ENCODE assay signal across 10 mouse cellular contexts in genomic region chr7:28577826-28578542, GRCm38 (mm10). TPM values are rescaled to one million over a fixed set of nuclear protein-coding genes. Genes with fewer than 3 reads are reported as not detected.
A peak's percentile ranks its signal among the peaks of the same experiment; 100 is the strongest.
DNase-seq lines count a peak whose midpoint lies in the region; ATAC-seq lines count a peak whose summit lies in the region.
"Had no signal": no experiment of that assay in that cellular context is flagged by ENCODE, and none has a peak within 500 bp of the region (broad histone marks: within the 10 kb centered on the region; RNA-seq: fewer than 3 reads in every experiment).

No protein-coding gene starts in this region.

- DNase-seq in heart, adult 18-20 months = no peak
- peak; percentile 48 for DNase-seq in Muller cell, postnatal 12 days (ENCODE audit: inconsistent ontology term)
- DNase-seq in kidney, adult 8-10 months = peak; percentile 71 to 87
- peak; percentile 66 for DNase-seq in lung, postnatal 14 days
- DNase-seq in layer of hippocampus, postnatal 10 days (ENCODE audit: low spot score in 2 of 2) = no peak
- DNase-seq in adipocyte (ENCODE audit: low spot score) = no peak
- DNase-seq: retina, postnatal 1 day had no signal

- H3K27me3 ChIP-seq in heart, embryonic 11.5 days (ENCODE audit: control insufficient read depth, insufficient read depth, low read length) = no peaks in the 10 kb centered on the region

- H3K9me3 ChIP-seq in heart, embryonic 11.5 days (replicated peaks; ENCODE audit: control insufficient read depth, low read length) = no peaks in the 10 kb centered on the region

- no peak overlapping the region for H3K4me3 ChIP-seq in heart, embryonic 11.5 days (ENCODE audit: low read depth, low read length)

- H3K9ac ChIP-seq in heart, embryonic 11.5 days (ENCODE audit: low read depth, low read length) = peak overlapping the region; percentile 35; the same call in 1 of the 2 replicates

- ATAC-seq in heart, embryonic 11.5 days (replicated peaks; ENCODE audit: insufficient number of reproducible peaks, low FRiP score, low TSS enrichment) = 0 out of 2 replicates have a peak, but pooled peaks have one; percentile 28
- no peak for ATAC-seq in granulocyte monocyte progenitor cell, adult 5-6 weeks (replicated peaks; ENCODE audit: poor library complexity, severe bottlenecking)

- no peaks in the 10 kb centered on the region for H3K36me3 ChIP-seq in heart, embryonic 11.5 days (ENCODE audit: control insufficient read depth, insufficient read depth, low read length)

- H3K4me2 ChIP-seq in heart, embryonic 11.5 days = no peak overlapping the region

- H3K4me1 ChIP-seq in heart, embryonic 11.5 days (ENCODE audit: control insufficient read depth, insufficient read depth, low read length) = peaks cover 53% of the 10 kb centered on the region

- H3K27ac ChIP-seq in heart, embryonic 11.5 days (ENCODE audit: low read depth, low read length) = peak overlapping the region; percentile 76

- 66% methylated on average over 9 of the region's 9 CpGs for WGBS in heart, embryonic 11.5 days (ENCODE audit: insufficient replicate concordance)

RNA-seq across cellular contexts. Expression of gene Samd4b, which starts 20.0 kb away (rescaled TPM):
- 22.2 and 22.8 TPM in 2 replicates for polyA plus RNA-seq in heart, embryonic 11.5 days (2014; fragmentation: Nextera tagmentation; extraction: Ambion mirVana)
- total RNA-seq in heart, adult 18-20 months (2021) = 10 to 100 TPM; 19.6 to 22.1 TPM
- total RNA-seq in layer of hippocampus, postnatal 10 days (2021) = 10 to 100 TPM; 58.4 to 61.9 TPM
- 17.5 and 25.0 TPM in 2 replicates for total RNA-seq in granulocyte monocyte progenitor cell, adult 5-6 weeks (2014; fragmentation: Nextera tagmentation)
- total RNA-seq in granulocyte monocyte progenitor cell, adult 5-6 weeks (2017) = 3.4 and 3.9 TPM in 2 replicates

RNA-seq across cellular contexts. Expression of gene Pak4, which starts 20.0 kb away (rescaled TPM):
- polyA plus RNA-seq in heart, embryonic 11.5 days (2014; fragmentation: Nextera tagmentation; extraction: Ambion mirVana) = 25.4 and 27.6 TPM in 2 replicates
- total RNA-seq in heart, adult 18-20 months (2021) = 1 to 10 TPM; 8.8 to 9.9 TPM
- total RNA-seq in layer of hippocampus, postnatal 10 days (2021) = 10 to 100 TPM; 11.7 to 13.0 TPM
- total RNA-seq in granulocyte monocyte progenitor cell, adult 5-6 weeks (2014; fragmentation: Nextera tagmentation) = 3.2 and 3.7 TPM in 2 replicates
- 3.4 and 6.4 TPM in 2 replicates for total RNA-seq in granulocyte monocyte progenitor cell, adult 5-6 weeks (2017)

RNA-seq across cellular contexts. Expression of gene Nccrp1, which starts 30.9 kb away (rescaled TPM):
- not detected in 2 replicates for polyA plus RNA-seq in heart, embryonic 11.5 days (2014; fragmentation: Nextera tagmentation; extraction: Ambion mirVana)
- not detected for total RNA-seq in heart, adult 18-20 months (2021)
- under 1 TPM; 0.42 to 0.46 TPM for total RNA-seq in layer of hippocampus, postnatal 10 days (2021)
- total RNA-seq in granulocyte monocyte progenitor cell, adult 5-6 weeks (2014; fragmentation: Nextera tagmentation) = not detected in 2 replicates
- total RNA-seq in granulocyte monocyte progenitor cell, adult 5-6 weeks (2017) = not detected in 2 replicates
- polyA plus RNA-seq: limb, embryonic 11.5 days had no signal

RNA-seq across cellular contexts. Expression of gene Sycn, which starts 37.3 kb away (rescaled TPM):
- polyA plus RNA-seq in heart, embryonic 11.5 days (2014; fragmentation: Nextera tagmentation; extraction: Ambion mirVana) = not detected in 2 replicates
- total RNA-seq in heart, adult 18-20 months (2021) = not detected
- total RNA-seq in layer of hippocampus, postnatal 10 days (2021) = not detected
- total RNA-seq in granulocyte monocyte progenitor cell, adult 5-6 weeks (2014; fragmentation: Nextera tagmentation) = not detected in 2 replicates
- not detected in 2 replicates for total RNA-seq in granulocyte monocyte progenitor cell, adult 5-6 weeks (2017)
- polyA plus RNA-seq: limb, embryonic 11.5 days had no signal

RNA-seq across cellular contexts. Expression of gene Acp7, which starts 53.1 kb away (rescaled TPM):
- polyA plus RNA-seq in heart, embryonic 11.5 days (2014; fragmentation: Nextera tagmentation; extraction: Ambion mirVana) = 0.17 TPM in 1 of 2 replicates, not detected in the other
- not detected for total RNA-seq in heart, adult 18-20 months (2021)
- 1 to 10 TPM; 1.5 to 2.1 TPM for total RNA-seq in layer of hippocampus, postnatal 10 days (2021)
- total RNA-seq in granulocyte monocyte progenitor cell, adult 5-6 weeks (2014; fragmentation: Nextera tagmentation) = not detected in 2 replicates
- not detected in 2 replicates for total RNA-seq in granulocyte monocyte progenitor cell, adult 5-6 weeks (2017)
- polyA plus RNA-seq: limb, embryonic 11.5 days had no signal

Comparison
In these comparisons a context has a peak if more than half of its experiments do, and no peak if none do; other contexts are left out.
1. DNase-seq: peak in Muller cell, postnatal 12 days (single experiment), kidney, adult 8-10 months (2 of 2) and lung, postnatal 14 days (single experiment); none in heart, adult 18-20 months (0 of 2), layer of hippocampus, postnatal 10 days (0 of 2) and adipocyte (single experiment).